Mouse (Mus musculus) liver, embryonic 14.5 days (tissue): ENCODE measurements around the gene Saa1. TPM values are rescaled to one million over a fixed set of nuclear protein-coding genes. Genes with fewer than 3 reads are reported as not detected.

ENCODE experiments used
- ATAC-seq: fragments of 200-750 bp; cut with Nextera tagmentation; 2 replicates; pipeline ENCODE4 v1.8.0; 2017; ENCODE audit warnings: moderate number of reproducible peaks, mild to moderate bottlenecking, moderate library complexity; ENCODE audit not compliant: insufficient read depth
- DNase-seq, 3 experiments: peaks; one replicate each; pipeline ENCODE4 v3.0.0-alpha.2; 2012 to 2013; ENCODE audit warnings: low read depth in 3 of 3, low spot score in 3 of 3
- H3K27ac ChIP-seq: fragments of 300-500 bp; sonication (generic); 2 replicates; pipeline ENCODE4 v1.5.1; 2014; ENCODE audit warnings: moderate library complexity, mild to moderate bottlenecking, control low read depth, inconsistent platforms
- H3K27me3 ChIP-seq: fragments of 300-500 bp; sonication (generic); 2 replicates; pipeline ENCODE4 v1.6.1; 2014; ENCODE audit warnings: mild to moderate bottlenecking, low read length, moderate library complexity; ENCODE audit not compliant: control insufficient read depth, insufficient read depth
- H3K36me3 ChIP-seq: fragments of 300-500 bp; sonication (generic); replicated peaks from 2 replicates; pipeline ENCODE4 v1.6.1; 2014; ENCODE audit warnings: low read depth; ENCODE audit not compliant: control insufficient read depth, insufficient read depth
- H3K4me1 ChIP-seq, 2 experiments: fragments of 200-500 bp in 1 of 2; fragments of 300-500 bp in 1 of 2; sonication (generic) in 1 of 2; replicated peaks; 2 replicates each; pipeline ENCODE4 v1.6.1; 2012 to 2014; ENCODE audit warnings: antibody characterized with exemption in 1 of 2, inconsistent platforms in 1 of 2, low read length in 1 of 2; ENCODE audit not compliant: control insufficient read depth in 2 of 2, insufficient read depth in 2 of 2
- H3K4me2 ChIP-seq: fragments of 300-500 bp; sonication (generic); 2 replicates; pipeline ENCODE4 v1.6.1; 2014; ENCODE audit warnings: low read depth, mild to moderate bottlenecking, control low read depth, moderate library complexity
- H3K4me3 ChIP-seq, 2 experiments: fragments of 200-500 bp in 1 of 2; fragments of 300-500 bp in 1 of 2; sonication (generic) in 1 of 2; 2 replicates each; pipeline ENCODE4 v1.5.1; 2012 to 2014; ENCODE audit warnings: low read depth in 2 of 2, low read length in 2 of 2, mild to moderate bottlenecking in 2 of 2, control low read depth in 1 of 2, inconsistent platforms in 1 of 2, moderate library complexity in 1 of 2; ENCODE audit not compliant: insufficient read depth in 1 of 2
- H3K9ac ChIP-seq: fragments of 300-500 bp; sonication (generic); replicated peaks from 2 replicates; pipeline ENCODE4 v1.6.1; 2014; ENCODE audit warnings: mild to moderate bottlenecking, control low read depth, moderate library complexity
- H3K9me3 ChIP-seq: fragments of 300-500 bp; sonication (generic); 2 replicates; pipeline ENCODE4 v1.6.1; 2016; ENCODE audit warnings: low read length, mixed read lengths; ENCODE audit not compliant: control insufficient read depth
- CTCF ChIP-seq: IDR thresholded peaks from 2 replicates; pipeline ENCODE4 v1.5.1; 2016; ENCODE audit warnings: antibody characterized with exemption, low read depth, control low read depth
- EP300 ChIP-seq: IDR thresholded peaks from 2 replicates; pipeline ENCODE4 v1.6.1; 2016; ENCODE audit warnings: antibody characterized with exemption, low read depth
- WGBS: fragments of 180-500 bp; shearing (Covaris S2); extraction: QIAGEN DNeasy Blood & Tissue Kit; methylation state at CpG from one replicate; pipeline ENCODE4 v1.1.7; 2014; ENCODE audit not compliant: insufficient replicate concordance; 5-methylcytosine and 5-hydroxymethylcytosine counted together
- polyA plus RNA-seq, 2 experiments: library from polyadenylated mRNA; depleted of rRNA in 1 of 2; stranded (reverse) in 1 of 2; unstranded in 1 of 2; fragments of >200 nt; fragmentation: Nextera tagmentation in 1 of 2; extraction: Ambion mirVana in 1 of 2; gene quantifications; 2 replicates each; pipeline versions ENCODE4 v1.2.1 to v1.2.3; 2012 to 2014

Gene Saa1
- polyA plus RNA-seq, 2 experiments, result not detected

- DNase-seq (no peak), ATAC-seq (no peak)
- no peak overlapping the region for H3K27ac ChIP-seq
- no peak overlapping the region for H3K4me2 ChIP-seq
- H3K4me1 ChIP-seq, result peaks cover 0 to 14% of the 10 kb centered on the region in 2 experiments; a peak in 2 of 4 replicates
- TF ChIP-seq CTCF (no peak), EP300 (no peak)
- no peaks in the 10 kb centered on the region for H3K36me3 ChIP-seq
- WGBS, result 47% methylated on average over 9 of the region's 9 CpGs
- H3K9ac ChIP-seq, result no peak overlapping the region
- H3K27me3 ChIP-seq, result no peaks in the 10 kb centered on the region
- H3K9me3 ChIP-seq, result no peaks in the 10 kb centered on the region
- no peak overlapping the region for H3K4me3 ChIP-seq
Measured at GRCm38 (mm10) chr7:46720460-46720859, 22.3 kb downstream of the Saa1 start.

GRCm38 (mm10) chr7:46719526-46719925 is 23.3 kb downstream of the Saa1 start:
- ATAC-seq, result peak; percentile 80
- no peaks in the 10 kb centered on the region for H3K9me3 ChIP-seq
- no peaks in the 10 kb centered on the region for H3K36me3 ChIP-seq
- peaks cover 0 to 14% of the 10 kb centered on the region in 2 experiments; a peak in 2 of 4 replicates for H3K4me1 ChIP-seq
- no peak overlapping the region for H3K27ac ChIP-seq
- no peak overlapping the region for H3K9ac ChIP-seq
- TF ChIP-seq CTCF (no peak), EP300 (no peak)
- H3K27me3 ChIP-seq, result no peaks in the 10 kb centered on the region
- no peak overlapping the region for H3K4me3 ChIP-seq
- H3K4me2 ChIP-seq, result no peak overlapping the region
- 53% methylated on average over 7 of the region's 7 CpGs for WGBS
- DNase-seq, result peak in 2 of 3 experiments; percentile 36 to 44

DNA sequence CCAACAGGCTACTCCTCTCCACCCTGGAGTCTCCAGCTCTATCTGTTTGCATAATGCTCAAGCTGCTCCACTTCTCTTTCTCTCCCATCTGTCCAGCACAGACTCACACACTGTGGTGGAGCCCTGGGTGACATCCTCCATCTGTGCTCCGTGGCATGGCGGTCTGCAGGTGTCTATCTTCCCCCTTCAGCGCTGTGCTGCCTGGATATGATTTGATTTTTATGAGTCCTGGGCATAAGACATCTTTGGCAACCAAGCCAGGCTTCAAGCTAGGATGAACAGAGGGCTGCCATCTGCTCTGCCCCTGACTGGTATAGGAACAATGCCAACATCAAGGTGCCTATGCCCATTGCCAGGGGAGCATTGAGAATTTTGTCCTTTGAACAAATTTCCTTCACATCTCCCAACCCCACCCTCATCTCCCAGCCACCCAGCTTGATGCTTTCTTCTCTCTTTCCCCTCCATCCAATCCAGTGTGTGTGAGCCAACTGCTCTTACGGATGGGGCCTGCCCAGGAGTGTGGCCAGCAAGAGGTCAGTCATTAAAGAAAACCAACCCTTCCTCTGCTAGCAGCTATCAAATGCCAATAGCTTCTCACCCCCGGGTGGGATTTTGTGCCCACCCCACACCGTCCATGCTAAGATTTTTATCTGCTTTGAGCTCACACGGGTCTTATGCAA is 24.0 kb downstream of the Saa1 start:
- DNase-seq, result no peak
- Histone ChIP-seq H3K9ac (no peak overlapping the region), H3K27me3 (no peaks in the 10 kb centered on the region), H3K27ac (no peak overlapping the region), H3K4me2 (no peak overlapping the region), H3K36me3 (no peaks in the 10 kb centered on the region), H3K4me1 (peaks cover 0 to 12% of the 10 kb centered on the region in 2 experiments; a peak in 2 of 4 replicates), H3K4me3 (no peak overlapping the region), H3K9me3 (no peaks in the 10 kb centered on the region)
- 44% methylated on average over 7 of the region's 7 CpGs for WGBS
- ATAC-seq, result 0 out of 2 replicates have a peak, but pooled peaks have one; percentile 29
- TF ChIP-seq EP300 (no peak), CTCF (no peak)

- Histone ChIP-seq H3K27me3 (no peaks in the 10 kb centered on the region), H3K36me3 (no peaks in the 10 kb centered on the region), H3K4me2 (no peak overlapping the region), H3K27ac (no peak overlapping the region), H3K9me3 (no peaks in the 10 kb centered on the region), H3K9ac (no peak overlapping the region), H3K4me1 (peaks cover 0 to 12% of the 10 kb centered on the region in 2 experiments; a peak in 2 of 4 replicates), H3K4me3 (no peak overlapping the region)
- 20% methylated on average over 5 of the region's 5 CpGs for WGBS
- DNase-seq (no peak), ATAC-seq (no peak)
- TF ChIP-seq CTCF (no peak), EP300 (no peak)
Measured at GRCm38 (mm10) chr7:46716897-46717296, 25.9 kb downstream of the Saa1 start.

GRCm38 (mm10) chr7:46715600-46715999 is 27.2 kb downstream of the Saa1 start, which contains the start of gene Saa3:
Saa3 (minus strand) TSS chr7:46715700.
- H3K27ac ChIP-seq, result no peak within 1 kb of the TSS
- no peak for TF ChIP-seq EP300
- no peaks in the 10 kb centered on the region for H3K9me3 ChIP-seq
- peaks cover 0 to 9% of the 10 kb centered on the region in 2 experiments; a peak in 2 of 4 replicates for H3K4me1 ChIP-seq
- WGBS, result 64% methylated on average over 5 of the region's 5 CpGs
- no peak within 1 kb of the TSS for H3K9ac ChIP-seq
- no peaks in the 10 kb centered on the region for H3K27me3 ChIP-seq
- H3K4me2 ChIP-seq, result no peak within 1 kb of the TSS
- DNase-seq (no peak), ATAC-seq (no peak)
- H3K36me3 ChIP-seq, result no peaks in the 10 kb centered on the region
- H3K4me3 ChIP-seq, result no peak within 1 kb of the TSS
